Mouse (Mus musculus) ES-E14 (cell line): ENCODE measurements around the gene Gm36028.

Experiments used
- ZC3H11A ChIP-seq: IDR thresholded peaks from 2 replicates; pipeline ENCODE4 v1.6.1; 2012; ENCODE audit warnings: low read depth, mild to moderate bottlenecking, inconsistent platforms, low read length, borderline replicate concordance
- ZNF384 ChIP-seq: IDR thresholded peaks from 2 replicates; pipeline ENCODE4 v1.6.1; 2012; ENCODE audit warnings: low read depth, low read length, inconsistent platforms

DNA sequence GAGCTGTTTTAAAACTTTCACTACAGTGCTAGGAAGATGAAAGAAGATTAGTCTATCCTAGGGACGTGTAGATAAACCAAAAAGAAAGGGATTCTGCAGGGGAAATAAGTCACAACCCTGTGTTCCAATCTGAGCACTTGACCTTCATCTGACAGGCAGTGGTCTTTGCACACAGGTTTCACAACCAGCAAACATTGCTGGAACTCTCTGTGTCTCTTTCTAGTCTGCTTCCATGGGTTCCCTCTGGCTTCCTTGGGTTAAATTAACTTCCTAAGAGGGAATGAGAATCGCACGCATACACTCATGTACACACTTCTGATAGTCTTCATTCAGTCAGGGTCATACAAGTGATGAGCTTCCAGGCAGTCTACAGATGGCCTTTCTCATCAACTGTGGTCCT, 2.9 kb upstream of the Gm36028 start:
- no peak for TF ChIP-seq ZNF384
- no peak for TF ChIP-seq ZC3H11A
